Mouse (Mus musculus) spleen, postnatal 36 days (tissue): ENCODE results near the gene Peak1.

Experiments
- DNase-seq, 2 experiments: peaks; one replicate each; pipeline ENCODE4 v3.0.0; 2022; ENCODE audit warnings: low spot score in 2 of 2, mixed read lengths in 1 of 2

The Peak1 gene

DNA sequence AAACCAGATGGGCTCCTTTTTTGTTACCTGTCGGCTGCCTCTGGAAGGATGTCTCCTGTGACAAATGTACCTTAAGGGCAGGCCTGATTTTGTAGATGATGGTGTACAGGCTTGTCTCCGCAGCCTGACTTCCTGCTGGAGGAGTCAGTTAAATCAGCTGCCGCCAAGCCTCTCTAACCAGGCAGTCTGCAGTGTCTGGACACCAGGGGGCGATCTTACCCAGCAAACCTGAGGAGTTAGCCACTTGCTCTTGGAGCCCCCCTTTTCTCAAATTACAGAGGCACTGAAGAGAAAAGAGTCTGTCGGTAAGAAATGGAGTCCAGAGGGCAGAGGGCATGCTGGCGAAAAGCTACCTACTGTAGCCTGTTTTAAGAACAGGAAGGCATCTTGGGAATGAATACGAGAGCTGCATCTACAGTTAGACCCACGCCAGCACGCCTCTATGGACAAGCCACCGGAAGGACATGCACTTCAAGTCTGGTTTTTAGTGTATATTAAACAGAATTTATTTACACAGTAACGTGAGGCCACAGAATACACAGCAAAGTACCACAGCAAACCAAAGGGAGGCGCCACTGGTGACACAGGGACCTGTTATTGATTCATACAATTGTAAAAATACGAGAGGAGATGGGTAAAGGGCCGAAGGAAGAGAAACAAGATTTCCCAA, 217.1 kb downstream of the Peak1 start:
- peak; percentile 64 to 65 for DNase-seq

DNA sequence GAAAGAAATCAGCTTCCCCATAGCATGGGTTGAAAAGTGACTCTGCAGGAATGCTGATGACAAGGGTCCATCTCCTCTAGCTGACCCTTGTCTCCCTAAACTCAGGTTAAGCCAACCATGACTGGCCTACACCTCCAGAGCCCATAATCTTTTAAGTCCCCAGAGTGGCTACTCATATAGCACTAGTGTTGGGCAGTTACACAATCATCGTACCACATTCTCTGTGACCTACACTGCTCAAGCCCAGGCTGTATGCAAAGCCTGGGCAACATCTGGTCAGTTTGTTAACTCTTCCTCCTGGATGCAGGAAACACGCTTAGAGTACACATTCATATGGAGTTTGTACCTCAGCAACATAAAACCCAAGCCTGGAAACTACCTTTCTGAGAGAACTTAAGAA, 217.7 kb downstream of the Peak1 start:
- no peak for DNase-seq

DNA sequence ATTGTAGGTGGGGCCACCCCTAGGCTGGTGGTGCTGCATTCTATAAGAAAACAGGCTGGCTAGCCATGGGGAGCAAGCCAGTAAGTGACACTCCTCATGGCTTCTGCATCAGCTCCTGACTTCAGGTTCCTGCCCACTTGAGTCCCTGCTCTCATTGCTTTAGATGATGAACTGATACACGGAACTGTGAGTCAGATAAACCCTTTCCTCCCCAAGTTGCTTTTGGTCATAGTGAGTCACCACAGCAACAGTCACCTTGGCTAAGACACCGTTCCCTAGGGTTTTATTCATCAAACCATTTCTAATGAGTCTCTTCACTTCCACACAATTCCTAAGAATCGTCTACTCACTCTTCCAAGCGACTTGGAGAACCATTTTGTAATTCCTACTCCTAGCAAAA, 220.9 kb downstream of the Peak1 start:
- DNase-seq: no peak

DNA sequence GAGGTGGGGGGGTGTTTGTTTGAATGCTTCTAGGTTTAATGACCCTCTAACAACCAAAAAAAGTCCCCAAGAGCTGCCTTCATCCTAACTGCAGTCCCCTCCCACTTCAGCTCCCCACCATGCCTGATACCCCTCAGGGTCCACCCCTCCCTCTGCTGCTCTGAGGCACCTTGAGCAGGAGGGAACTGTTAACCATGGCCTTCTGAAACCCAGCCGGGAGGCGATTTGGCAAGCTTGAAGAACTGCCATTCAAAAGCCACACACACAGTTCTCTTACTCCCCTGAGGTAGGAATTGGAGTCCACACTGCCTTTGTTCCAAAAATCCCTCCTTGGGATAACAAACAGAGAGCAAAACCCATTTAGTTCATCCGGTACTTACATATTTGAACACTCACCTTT, 222.7 kb downstream of the Peak1 start:
- no peak for DNase-seq

DNA sequence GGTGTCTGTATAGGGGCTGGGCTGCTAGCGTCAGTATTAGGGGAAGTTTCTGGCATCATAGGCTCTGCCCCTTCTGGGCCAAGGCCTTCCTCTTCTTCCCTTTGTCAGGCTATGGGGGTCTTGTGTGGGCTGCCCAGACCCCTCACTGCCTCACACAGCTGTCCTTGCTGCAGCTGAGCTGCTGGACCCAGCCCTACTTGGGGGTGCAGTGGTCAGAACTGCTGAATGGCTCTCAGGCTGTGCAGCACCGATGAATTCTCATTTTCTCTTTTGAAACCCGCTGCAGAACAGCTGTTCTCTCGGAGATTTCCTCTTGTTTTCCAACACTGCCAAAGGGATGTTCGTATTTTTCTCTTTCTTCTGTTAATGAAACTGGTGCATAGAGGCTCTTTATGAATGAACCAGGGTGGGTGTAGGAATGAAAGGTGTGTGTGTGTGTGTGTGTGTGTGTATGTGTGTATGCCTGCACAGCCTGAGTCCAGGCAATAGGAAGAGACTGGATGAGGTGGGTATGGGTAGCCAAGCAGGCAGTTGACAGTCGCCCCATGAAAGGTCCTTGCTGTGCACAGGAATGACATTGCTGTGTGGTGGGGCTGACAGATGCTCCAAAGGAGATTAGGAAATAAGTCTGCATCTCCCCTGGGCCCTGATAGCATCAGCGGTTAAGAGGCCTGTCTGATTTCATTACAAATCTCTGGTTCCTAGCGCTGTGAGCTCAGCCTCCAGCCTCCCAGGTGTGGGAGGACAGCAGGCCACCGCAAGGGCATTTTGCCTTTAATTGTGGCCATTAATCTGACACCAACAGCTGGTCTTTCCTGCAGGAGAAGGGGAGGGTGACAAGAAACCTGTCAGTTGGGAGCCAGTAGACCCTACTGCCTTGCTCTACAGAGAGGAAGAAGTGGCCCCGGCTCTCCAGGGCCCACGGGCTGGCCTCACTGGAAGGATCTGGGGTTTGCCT, 226.1 kb downstream of the Peak1 start:
- no peak for DNase-seq

DNA sequence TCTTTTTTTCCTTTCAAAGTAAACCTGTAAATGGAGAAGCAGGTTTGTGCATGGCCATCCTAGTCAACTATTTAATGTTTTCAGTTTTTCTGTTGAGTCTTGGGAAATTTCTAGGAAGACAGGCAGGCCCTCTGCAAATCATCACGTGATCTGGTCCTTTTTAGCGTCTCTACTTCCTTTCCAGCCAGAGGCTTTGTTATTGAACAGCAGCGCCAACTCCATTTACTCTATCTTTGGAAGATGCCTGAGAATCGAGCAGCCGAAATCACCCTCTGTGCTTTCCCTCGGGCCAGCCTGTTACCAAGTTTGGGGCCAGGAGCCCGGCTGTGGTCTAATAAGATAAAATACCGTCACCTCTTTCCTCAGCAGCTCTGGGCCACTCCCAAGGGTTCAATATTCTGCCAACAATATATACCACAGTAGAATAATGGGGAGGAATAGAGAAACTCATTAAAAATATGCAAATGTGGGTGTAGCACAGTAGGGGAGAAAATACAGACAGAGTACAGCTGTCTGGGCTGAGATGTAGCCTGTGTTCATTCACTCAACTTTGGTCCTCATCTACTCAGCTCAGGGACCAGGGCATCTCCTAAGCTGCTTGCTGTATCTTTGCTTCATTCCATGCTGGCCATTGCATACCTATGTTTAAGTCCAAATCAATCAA, 237.6 kb downstream of the Peak1 start:
- no peak for DNase-seq

DNA sequence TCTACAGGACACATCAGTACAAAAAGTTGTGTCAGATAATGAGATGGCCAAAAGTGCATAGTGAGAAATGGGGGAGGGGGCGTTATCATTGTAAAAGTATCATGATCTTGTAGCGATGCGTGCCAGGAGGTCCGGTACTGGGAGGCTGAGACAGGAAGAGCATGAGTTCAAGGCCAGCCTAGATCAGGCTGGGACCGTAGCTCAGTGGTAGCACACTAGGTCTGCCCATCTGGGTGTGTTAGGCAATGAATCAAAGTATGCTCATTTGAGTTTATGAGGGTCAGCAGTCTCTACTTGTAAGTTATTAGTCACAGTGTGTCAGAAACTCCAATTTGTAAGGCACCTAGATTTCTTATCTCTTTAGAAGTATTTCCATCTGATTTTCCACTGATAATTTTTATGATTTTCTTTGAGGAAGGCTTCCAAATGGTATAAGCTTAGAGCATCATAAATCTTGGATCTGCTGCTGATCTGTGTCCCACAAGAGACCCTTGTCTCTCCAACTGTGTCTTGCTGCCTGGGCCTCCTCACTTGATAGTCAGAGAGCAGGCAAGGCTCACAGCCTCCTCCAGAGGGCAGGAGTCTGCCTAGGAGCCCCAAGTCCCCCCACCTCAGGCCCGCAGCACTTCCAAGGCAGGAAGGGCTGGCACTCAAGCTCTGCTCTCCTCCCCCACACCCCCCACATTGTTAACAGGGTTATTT, 238.3 kb downstream of the Peak1 start:
- DNase-seq: no peak

DNA sequence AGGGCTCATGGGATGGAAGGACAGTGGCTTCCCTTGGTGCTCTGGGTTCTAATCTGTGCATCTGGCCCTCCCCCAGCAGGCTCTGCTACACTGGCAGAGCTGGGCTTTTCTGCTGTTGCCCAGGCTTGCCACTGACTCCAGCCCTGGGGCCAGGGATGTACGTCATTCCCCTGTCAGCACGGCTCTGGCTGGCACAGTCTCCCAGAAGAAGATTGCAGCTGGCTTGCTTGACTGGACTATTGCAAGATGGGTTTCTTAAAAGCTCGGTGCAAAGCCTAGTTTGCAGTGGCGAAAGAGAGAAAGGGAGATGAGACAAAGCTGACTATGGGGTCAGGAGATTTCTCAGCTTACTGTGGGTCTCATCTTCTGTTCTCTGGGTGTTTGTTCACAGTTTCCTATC, 240.5 kb downstream of the Peak1 start:
- no peak for DNase-seq

DNA sequence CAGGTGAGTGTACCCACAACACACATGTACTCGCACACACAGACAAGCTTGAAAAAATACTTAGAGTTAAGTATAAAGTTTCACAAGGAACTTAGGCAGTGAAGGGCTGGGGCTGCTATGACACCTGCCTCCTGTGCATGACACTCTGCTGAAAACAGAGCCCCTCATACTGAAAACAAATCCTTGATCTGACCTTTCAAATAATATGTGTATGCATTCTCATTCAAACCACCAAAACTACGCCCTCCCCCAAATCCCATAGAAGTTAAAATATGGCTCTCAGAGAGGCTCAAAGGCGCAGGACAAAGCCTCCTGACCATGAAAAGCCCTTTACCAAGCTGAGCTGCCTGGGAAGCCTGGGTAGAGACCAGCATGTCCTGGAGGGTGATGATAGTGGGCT, 242.6 kb downstream of the Peak1 start:
- no peak for DNase-seq

DNA sequence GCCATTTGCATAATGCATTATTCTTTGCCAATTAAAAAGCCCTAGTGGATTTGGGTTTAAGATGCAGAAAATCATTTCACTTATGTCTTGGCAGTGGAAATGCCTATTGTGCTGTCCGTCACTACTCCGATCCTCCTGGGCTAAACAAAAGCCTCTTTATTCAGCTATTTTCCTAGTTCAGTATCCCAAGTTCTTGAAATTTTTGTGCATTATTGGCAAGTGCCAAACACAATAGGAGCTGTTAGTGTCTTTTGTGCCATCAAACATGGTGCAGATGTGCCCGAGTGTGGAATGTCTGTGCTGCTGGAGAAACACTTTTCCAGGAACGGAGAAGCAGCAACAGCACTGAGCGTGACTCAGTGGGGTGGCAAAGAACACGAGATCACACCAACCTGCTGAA, 250.2 kb downstream of the Peak1 start:
- no peak for DNase-seq

DNA sequence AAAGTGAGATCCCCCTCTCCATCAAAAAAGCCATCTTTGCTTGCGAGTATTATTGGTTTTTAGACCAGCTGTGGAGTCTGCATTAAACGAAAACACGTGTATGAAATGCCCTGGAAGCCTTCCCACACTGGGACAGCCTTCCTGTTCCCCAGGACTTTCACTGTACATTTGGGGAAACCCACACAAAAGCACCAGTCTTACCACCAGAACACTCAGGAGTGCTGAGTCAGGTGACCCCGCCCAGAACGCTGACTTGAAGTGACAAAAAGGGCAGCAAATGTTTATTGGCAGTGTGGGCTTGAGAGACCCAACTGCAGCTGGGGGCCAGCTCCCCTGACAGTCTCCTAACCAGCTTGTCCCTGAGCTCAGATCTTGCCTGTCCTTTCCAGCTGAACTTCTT, 251.7 kb downstream of the Peak1 start:
- DNase-seq: no peak

DNA sequence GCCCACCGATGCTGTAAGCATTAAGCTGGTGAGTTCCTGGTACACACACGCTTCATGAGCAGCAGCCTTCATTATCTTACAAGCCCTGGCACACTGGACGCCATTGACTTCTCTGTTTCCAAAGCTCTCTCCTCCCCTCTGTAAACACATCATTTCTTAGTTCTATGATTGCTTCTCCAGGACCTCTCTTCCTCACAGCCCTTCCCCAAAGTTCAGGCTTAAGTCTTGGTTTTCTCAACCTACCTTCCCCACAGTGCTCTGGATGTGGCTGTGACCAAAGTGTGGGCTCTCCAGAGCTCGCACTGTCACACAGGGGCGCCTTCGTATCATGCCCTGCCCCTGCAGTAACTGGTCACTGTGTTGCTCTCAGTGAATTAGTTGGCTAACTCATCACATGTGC, 252.5 kb downstream of the Peak1 start, which contains the start of gene Tspan3:
Gene Tspan3 (minus strand): TSS at position 101 of the 400 bp plus-strand sequence.
- no peak for DNase-seq

DNA sequence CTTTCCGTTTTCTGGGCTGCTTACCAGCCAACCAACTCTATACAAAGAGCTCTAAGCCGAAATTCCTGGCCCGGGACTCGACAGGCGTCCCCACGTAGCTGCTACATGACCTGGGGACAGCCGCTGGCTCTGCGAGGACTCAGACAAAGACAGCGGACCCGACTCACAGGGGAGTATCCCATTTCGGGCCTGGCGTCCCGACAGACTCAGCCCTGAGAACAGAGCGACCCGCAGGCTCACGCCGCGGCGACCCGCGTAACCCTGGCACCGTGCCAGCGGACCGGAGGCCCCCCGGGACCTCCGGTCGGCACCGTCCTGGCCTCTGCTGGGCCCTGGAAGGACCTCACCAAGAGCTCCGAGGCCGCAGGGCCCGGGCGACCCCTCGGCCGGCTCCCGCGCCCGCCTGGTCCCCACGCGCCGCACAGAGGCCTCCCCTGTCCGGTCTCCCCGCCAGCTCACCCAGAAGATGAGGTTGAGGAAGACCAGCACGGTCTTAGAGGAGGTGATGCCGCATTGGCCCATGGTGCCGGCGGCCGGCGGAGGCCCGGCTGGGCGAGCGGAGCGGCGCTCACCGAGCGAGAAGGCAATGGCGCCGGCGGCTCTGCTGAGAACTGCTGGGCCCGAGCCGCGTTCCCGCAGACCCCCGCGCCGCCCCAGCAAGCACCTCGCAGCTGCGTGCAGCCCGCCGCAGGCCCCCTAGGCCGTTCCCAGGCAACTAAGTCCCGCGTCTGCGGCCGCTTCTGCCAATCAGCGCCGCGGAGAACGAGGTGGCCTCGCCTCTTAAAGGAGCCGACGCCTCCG, 257.3 kb downstream of the Peak1 start:
- peak; percentile 78 to 80 for DNase-seq

DNA sequence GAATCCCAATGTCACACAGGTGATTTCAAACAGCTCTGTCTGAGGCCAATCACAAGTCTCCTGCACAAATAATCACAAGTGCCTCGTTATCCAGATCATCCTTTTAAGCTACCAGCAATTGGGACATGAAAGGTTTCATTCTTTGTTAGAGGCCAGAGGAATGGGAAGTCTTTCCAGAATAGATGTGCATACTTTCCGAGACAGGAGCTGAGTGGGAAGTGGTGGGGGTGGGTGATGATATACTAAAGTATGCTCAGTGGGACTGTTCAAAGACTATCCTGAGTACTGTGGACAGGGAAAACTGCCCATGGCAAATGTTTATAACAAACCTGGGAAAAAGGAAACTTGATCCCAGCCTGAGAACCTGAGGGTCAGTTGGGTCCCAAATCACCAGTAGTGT, 258.4 kb downstream of the Peak1 start:
- no peak for DNase-seq

DNA sequence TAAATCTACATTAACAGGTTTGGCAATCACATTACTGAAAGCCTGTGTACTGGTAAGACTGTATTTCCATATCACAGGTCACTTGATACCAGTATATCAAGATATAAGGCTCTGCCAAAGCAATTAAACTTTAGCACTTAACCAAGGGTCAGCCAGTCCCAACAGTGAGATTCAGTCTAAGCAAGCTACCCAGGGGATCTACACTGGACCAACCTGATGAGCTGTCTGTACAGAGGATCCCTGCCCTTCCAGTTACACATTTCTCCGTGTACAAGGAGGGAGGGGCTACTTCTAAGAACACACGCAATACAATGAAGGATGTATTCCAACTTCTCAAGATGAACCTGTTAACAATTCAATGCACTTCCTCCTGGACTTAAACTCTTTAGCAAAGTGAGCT, 259.8 kb downstream of the Peak1 start:
- no peak for DNase-seq

DNA sequence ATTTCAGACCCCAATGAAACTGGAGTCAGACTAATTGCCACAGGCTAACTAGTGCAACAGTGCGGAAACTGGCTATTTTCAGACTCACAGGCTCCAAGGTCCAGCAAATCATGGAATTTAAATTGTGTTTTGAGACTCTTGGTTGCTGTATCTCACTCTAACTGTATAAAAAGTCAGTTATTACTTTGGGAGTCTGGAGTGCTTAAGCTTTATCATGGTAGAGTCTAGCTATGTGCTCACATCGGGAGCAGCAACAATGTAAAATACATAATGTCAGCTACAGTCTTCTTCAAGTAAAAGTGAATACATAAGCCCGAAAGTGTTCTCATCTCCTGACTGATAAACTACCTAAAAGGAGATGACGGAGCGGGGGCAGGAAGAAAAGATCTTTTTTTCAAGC, 263.3 kb downstream of the Peak1 start:
- DNase-seq: no peak

DNA sequence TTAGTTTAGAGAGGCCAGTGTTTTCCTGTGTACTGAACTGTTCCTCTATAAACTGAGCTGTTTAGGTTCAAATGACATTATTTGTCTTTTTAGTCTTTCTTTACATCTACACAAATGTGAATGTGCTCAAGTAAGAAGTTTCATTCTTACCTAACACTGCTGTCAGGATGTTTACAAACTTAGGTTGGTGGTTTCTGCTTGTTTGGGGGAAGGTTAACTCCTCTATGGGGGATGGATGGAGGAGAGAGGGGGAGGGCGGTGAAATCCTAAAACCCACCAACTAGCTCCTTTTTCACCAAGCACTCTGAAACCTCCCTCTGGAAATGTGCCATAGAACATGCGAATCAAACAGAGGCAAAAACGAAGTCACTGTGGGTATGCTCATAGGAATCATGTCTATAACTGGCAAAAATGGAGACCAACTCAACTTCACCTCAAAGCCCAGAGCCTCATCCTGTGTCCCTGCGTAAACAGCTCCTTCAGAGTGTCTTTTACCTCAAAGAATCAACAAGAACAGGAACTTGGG, 265.3 kb downstream of the Peak1 start:
- no peak for DNase-seq

DNA sequence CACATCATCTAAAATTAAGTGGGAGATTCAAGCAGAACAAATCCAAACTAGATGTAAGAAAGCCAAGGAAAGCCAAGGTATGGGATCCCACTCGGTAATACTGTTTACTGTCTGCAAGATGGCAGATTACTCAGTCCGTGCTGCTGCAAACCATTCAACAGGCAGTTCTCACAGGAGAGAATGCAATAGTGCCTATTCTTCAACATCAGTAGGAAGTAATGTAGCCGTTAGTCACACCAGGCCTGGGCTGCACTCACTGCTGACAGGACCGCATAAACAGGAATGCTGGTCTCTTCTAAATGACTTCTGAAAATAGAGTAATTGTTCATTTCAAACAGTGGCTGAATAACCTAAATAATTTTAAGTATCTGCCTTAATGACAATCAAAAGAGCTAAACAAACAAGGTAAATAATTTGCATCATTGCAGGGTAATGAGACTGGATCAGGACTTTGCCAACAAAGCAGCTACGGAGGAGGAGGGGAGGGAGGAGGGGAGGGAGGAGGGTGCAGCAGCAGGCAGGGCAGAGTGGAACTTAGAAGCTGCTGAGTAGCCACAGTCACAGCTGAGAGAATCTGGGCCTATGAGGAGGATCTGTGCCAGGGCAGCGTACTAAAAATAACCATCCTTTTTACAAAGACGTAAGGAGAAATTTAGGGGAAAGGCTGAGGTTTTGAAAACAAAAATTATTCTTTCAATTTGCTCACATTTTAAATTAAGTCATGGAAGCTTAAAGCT, 266.0 kb downstream of the Peak1 start:
- no peak for DNase-seq
